Mouse (Mus musculus) CH12.LX (cell line): ENCODE data around the gene Plvap. TPM values are rescaled to one million over a fixed set of nuclear protein-coding genes. Genes with fewer than 3 reads are reported as not detected.

ENCODE experiments used
- DNase-seq: peaks from one replicate; pipeline ENCODE4 v3.0.0-alpha.2; 2013; ENCODE audit errors: extremely low read depth
- H3K27ac ChIP-seq: 2 replicates; pipeline ENCODE4 v1.5.1; 2012; ENCODE audit warnings: low read depth, mild to moderate bottlenecking, control low read depth, moderate library complexity; ENCODE audit not compliant: insufficient read depth
- H3K27me3 ChIP-seq: replicated peaks from 2 replicates; pipeline ENCODE3; 2012; ENCODE audit warnings: inconsistent platforms
- H3K36me3 ChIP-seq, 2 experiments: replicated peaks in 1 of 2; 2 replicates each; pipeline versions ENCODE3 to v1.6.1; 2012; ENCODE audit warnings: inconsistent platforms in 1 of 2, low read length in 1 of 2, mild to moderate bottlenecking in 1 of 2, mixed read lengths in 1 of 2, moderate library complexity in 1 of 2; ENCODE audit not compliant: control insufficient read depth in 1 of 2, insufficient read depth in 1 of 2
- H3K4me1 ChIP-seq, 2 experiments: 2 replicates each; pipeline ENCODE4 v1.6.1; 2012; ENCODE audit warnings: inconsistent platforms in 1 of 2, moderate library complexity in 1 of 2; ENCODE audit not compliant: insufficient read depth in 2 of 2, control insufficient read depth in 1 of 2
- H3K4me2 ChIP-seq: 2 replicates; pipeline ENCODE4 v1.6.1; 2012; ENCODE audit warnings: low read depth, mild to moderate bottlenecking, control low read depth; ENCODE audit not compliant: poor library complexity, insufficient read depth, severe bottlenecking
- H3K4me3 ChIP-seq, 3 experiments: fragments of 150-350 bp in 1 of 3; sonication (generic) in 1 of 3; replicated peaks in 1 of 3; 2 replicates each; pipeline versions ENCODE3 to v1.5.1; 2011 to 2012; ENCODE audit warnings: low read depth in 2 of 3, low read length in 2 of 3, mild to moderate bottlenecking in 2 of 3, moderate library complexity in 2 of 3, control low read depth in 1 of 3, improper control_type of control experiment in 1 of 3, inconsistent platforms in 1 of 3, mixed read lengths in 1 of 3; ENCODE audit not compliant: poor library complexity in 1 of 3
- H3K79me2 ChIP-seq: replicated peaks from 2 replicates; pipeline ENCODE4 v1.6.1; 2012; ENCODE audit warnings: mild to moderate bottlenecking, moderate library complexity; ENCODE audit not compliant: control insufficient read depth, poor library complexity, insufficient read depth, severe bottlenecking; ENCODE audit errors: extremely low read depth
- H3K9ac ChIP-seq: 2 replicates; pipeline ENCODE4 v1.6.1; 2012; ENCODE audit warnings: low read depth, mild to moderate bottlenecking, control low read depth, moderate library complexity; ENCODE audit not compliant: insufficient read depth
- H3K9me3 ChIP-seq: replicated peaks from 2 replicates; pipeline ENCODE3; 2012; ENCODE audit warnings: low read length, inconsistent platforms, mixed read lengths
- CHD1 ChIP-seq: IDR thresholded peaks from 2 replicates; pipeline ENCODE4 v1.6.1; 2012; ENCODE audit warnings: low read depth, low read length, improper control_type of control experiment, inconsistent platforms
- CHD2 ChIP-seq: IDR thresholded peaks from 2 replicates; pipeline ENCODE4 v1.6.1; 2011; ENCODE audit warnings: low read length, improper control_type of control experiment
- CTCF ChIP-seq, 2 experiments: IDR thresholded peaks in 1 of 2; conservative IDR thresholded peaks in 1 of 2; 2 replicates each; pipeline ENCODE4 v1.5.1; 2011 to 2012; ENCODE audit warnings: low read depth in 2 of 2, low read length in 2 of 2, improper control_type of control experiment in 1 of 2, inconsistent platforms in 1 of 2, mild to moderate bottlenecking in 1 of 2, moderate library complexity in 1 of 2
- IRF4 ChIP-seq: IDR thresholded peaks from 2 replicates; pipeline ENCODE4 v1.6.1; 2014; ENCODE audit warnings: low read depth, mild to moderate bottlenecking, inconsistent platforms, low read length, improper control_type of control experiment
- KAT2A ChIP-seq: IDR thresholded peaks from 2 replicates; pipeline ENCODE4 v1.6.1; 2012; ENCODE audit warnings: low read length, improper control_type of control experiment, inconsistent platforms; ENCODE audit not compliant: insufficient replicate concordance
- MAFK ChIP-seq: IDR thresholded peaks from 2 replicates; pipeline ENCODE4 v1.6.1; 2011; ENCODE audit warnings: low read length, improper control_type of control experiment; ENCODE audit not compliant: insufficient replicate concordance
- MAX ChIP-seq: IDR thresholded peaks from 2 replicates; pipeline ENCODE4 v1.6.1; 2011; ENCODE audit warnings: low read length, improper control_type of control experiment
- MYC ChIP-seq: IDR thresholded peaks from 2 replicates; pipeline ENCODE4 v1.6.1; 2011; ENCODE audit warnings: low read depth, mild to moderate bottlenecking, improper control_type of control experiment, low read length
- POLR2AphosphoS2 ChIP-seq: IDR thresholded peaks from 2 replicates; pipeline ENCODE4 v1.6.1; 2011; ENCODE audit warnings: low read depth, low read length, improper control_type of control experiment
- RAD21 ChIP-seq: IDR thresholded peaks from 2 replicates; pipeline ENCODE4 v1.6.1; 2011; ENCODE audit warnings: low read depth, mild to moderate bottlenecking, low read length, improper control_type of control experiment, moderate library complexity
- SIN3A ChIP-seq: IDR thresholded peaks from 2 replicates; pipeline ENCODE4 v1.6.1; 2012; ENCODE audit warnings: low read length, improper control_type of control experiment, inconsistent platforms
- SMC3 ChIP-seq: IDR thresholded peaks from 2 replicates; pipeline ENCODE4 v1.6.1; 2011; ENCODE audit warnings: low read depth, low read length, improper control_type of control experiment
- TBP ChIP-seq: conservative IDR thresholded peaks from 2 replicates; pipeline ENCODE4 v1.6.1; 2011; ENCODE audit warnings: low read depth, low read length, improper control_type of control experiment
- TCF12 ChIP-seq: IDR thresholded peaks from 2 replicates; pipeline ENCODE4 v1.6.1; 2014; ENCODE audit warnings: low read depth, mild to moderate bottlenecking, inconsistent platforms, low read length, improper control_type of control experiment
- UBTF ChIP-seq: IDR thresholded peaks from 2 replicates; pipeline ENCODE4 v1.6.1; 2012; ENCODE audit warnings: low read depth, mild to moderate bottlenecking, inconsistent platforms, low read length, improper control_type of control experiment, moderate library complexity
- ZMIZ1 ChIP-seq: IDR thresholded peaks from 2 replicates; pipeline ENCODE4 v1.6.1; 2012; ENCODE audit warnings: low read depth, mild to moderate bottlenecking, inconsistent platforms, low read length, improper control_type of control experiment
- ZNF384 ChIP-seq: IDR thresholded peaks from 2 replicates; pipeline ENCODE4 v1.6.1; 2012; ENCODE audit warnings: low read depth, low read length, improper control_type of control experiment, inconsistent platforms
- dilution Hi-C: fragments of 300-500 bp; cut with MboI; formaldehyde crosslinking; loops from 2 replicates; pipeline ENCODE4 v1.14.3; 2020; ENCODE audit warnings: low sequenced_read_pairs; ENCODE audit not compliant: extremely low pct_unique_long_range_greater_than_20kb, extremely low pct_ligation_motif_present
- in situ Hi-C: fragments of 300-500 bp; cut with MboI; formaldehyde crosslinking; loops from 3 replicates; pipeline ENCODE4 v1.14.3; 2019; ENCODE audit warnings: low sequenced_read_pairs, low pct_ligation_motif_present, low pct_unique_long_range_greater_than_20kb, mixed read lengths
- polyA plus RNA-seq: library from polyadenylated mRNA; unstranded; fragments of >175 nt; gene quantifications from 2 replicates; pipeline ENCODE4 v1.2.1, GENCODE M21; 2012; ENCODE audit warnings: low read depth; ENCODE audit not compliant: insufficient read length
- total RNA-seq, 2 experiments: library from RNA; depleted of rRNA; stranded (reverse); fragments of 300-350 nt in 1 of 2; fragments of >200 nt in 1 of 2; gene quantifications; 2 replicates each; pipeline ENCODE4 v1.2.3; 2012 to 2014

Plvap gene
- total and polyA plus RNA-seq, 3 experiments = 0.04 to 0.27 TPM; not detected in 1

- TF ChIP-seq POLR2AphosphoS2 = no peak
- TF ChIP-seq CTCF (conservative IDR thresholded peaks at IDR 0.05 in 1 of 2, IDR thresholded peaks at IDR 0.05 in 1 of 2; ENCODE audit: low read depth in 2 of 2, low read length in 2 of 2) = peak in 1 of 2 experiments; percentile 12; a peak in 2 of 4 replicates
- in situ Hi-C loops = no loop called here
- H3K27ac ChIP-seq = no peak overlapping the region
- no peaks in the 10 kb centered on the region for H3K36me3 ChIP-seq
- H3K9ac ChIP-seq = no peak overlapping the region
- peaks cover 18% of the 10 kb centered on the region for H3K27me3 ChIP-seq
- no peak for DNase-seq
- H3K4me3 ChIP-seq = no peak overlapping the region
- no peaks in the 10 kb centered on the region for H3K9me3 ChIP-seq
- H3K4me1 ChIP-seq = peaks cover 3 to 10% of the 10 kb centered on the region in 2 experiments; a peak in 1 of 4 replicates
- no peaks in the 10 kb centered on the region for H3K79me2 ChIP-seq
- no peak overlapping the region for H3K4me2 ChIP-seq
- dilution Hi-C loops = no loop called here
Observed at GRCm38 (mm10) chr8:71515043-71515442, 3.5 kb upstream of the Plvap start.

GRCm38 (mm10) chr8:71513018-71513754 lies 1.6 kb upstream of the Plvap start:
- no peaks in the 10 kb centered on the region for H3K9me3 ChIP-seq
- H3K4me2 ChIP-seq = no peak overlapping the region
- no peak overlapping the region for H3K9ac ChIP-seq
- no peaks in the 10 kb centered on the region for H3K79me2 ChIP-seq
- DNase-seq = no peak
- TF ChIP-seq SMC3 = peak; percentile 22
- peak; percentile 6; the same call in 1 of the 2 replicates for TF ChIP-seq RAD21
- 0 out of 2 replicates have a peak, but pooled peaks have one; percentile 47 for TF ChIP-seq MYC
- TF ChIP-seq KAT2A = no peak
- no peak for TF ChIP-seq MAFK
- no peak for TF ChIP-seq TCF12
- peak; percentile 77 for TF ChIP-seq ZNF384
- peak in 1 of 2 experiments; percentile 65; a peak in 2 of 4 replicates for TF ChIP-seq CTCF (conservative IDR thresholded peaks at IDR 0.05 in 1 of 2, IDR thresholded peaks at IDR 0.05 in 1 of 2; ENCODE audit: low read depth in 2 of 2, low read length in 2 of 2)
- no peak overlapping the region for H3K27ac ChIP-seq
- dilution Hi-C loops (no loop called here), in situ Hi-C loops (no loop called here)
- no peak overlapping the region for H3K4me3 ChIP-seq
- H3K27me3 ChIP-seq = peaks cover 34% of the 10 kb centered on the region
- H3K4me1 ChIP-seq = peaks cover 0 to 5% of the 10 kb centered on the region in 2 experiments; a peak in 1 of 4 replicates
- H3K36me3 ChIP-seq = no peaks in the 10 kb centered on the region

- Histone ChIP-seq H3K36me3 (no peaks in the 10 kb centered on the region), H3K4me1 (peaks cover 0 to 2% of the 10 kb centered on the region in 2 experiments; a peak in 1 of 4 replicates), H3K27me3 (peaks cover 67% of the 10 kb centered on the region), H3K9me3 (no peaks in the 10 kb centered on the region), H3K4me2 (no peak overlapping the region), H3K27ac (no peak overlapping the region), H3K4me3 (no peak overlapping the region), H3K9ac (no peak overlapping the region), H3K79me2 (no peaks in the 10 kb centered on the region)
- TF ChIP-seq CHD1 (no peak), ZMIZ1 (no peak), UBTF (no peak), CHD2 (no peak), TCF12 (no peak), IRF4 (no peak), TBP (no peak), SIN3A (no peak), MAX (no peak)
- dilution Hi-C loops (no loop called here), in situ Hi-C loops (loop anchor here (10.0 kb wide), 1 partner anchor 65 kb away; no protein-coding TSS in a partner anchor)
- DNase-seq = no peak
Observed at GRCm38 (mm10) chr8:71509316-71509715, 2.2 kb downstream of the Plvap start.
